Mouse (Mus musculus): ENCODE measurements around the gene Dusp21.

Gene Dusp21

GRCm38 (mm10) chrX:18145557-18145956, at the start of gene Dusp21:
Gene Dusp21 (plus strand): TSS chrX:18145857.
- in situ Hi-C loops (cut with MboI; ENCODE audit: low sequenced_read_pairs) = no loop called here

- in situ Hi-C loops (cut with MboI; ENCODE audit: low sequenced_read_pairs) = no loop called here
Measured at GRCm38 (mm10) chrX:18160734-18161442, 15.2 kb downstream of the Dusp21 start.

- in situ Hi-C loops (cut with MboI; ENCODE audit: low sequenced_read_pairs) = no loop called here
Measured at GRCm38 (mm10) chrX:18161796-18162191, 16.1 kb downstream of the Dusp21 start.

- in situ Hi-C loops (cut with MboI; ENCODE audit: low sequenced_read_pairs) = no loop called here
Measured at GRCm38 (mm10) chrX:18162192-18162857, 16.7 kb downstream of the Dusp21 start, which contains the start of gene Kdm6a. Gene Kdm6a (plus strand): TSS chrX:18162575.

GRCm38 (mm10) chrX:18162861-18163731, 17.4 kb downstream of the Dusp21 start:
- in situ Hi-C loops (cut with MboI; ENCODE audit: low sequenced_read_pairs) = no loop called here

GRCm38 (mm10) chrX:18163917-18164624, 18.4 kb downstream of the Dusp21 start:
- in situ Hi-C loops (cut with MboI; ENCODE audit: low sequenced_read_pairs) = no loop called here

- in situ Hi-C loops (cut with MboI; ENCODE audit: low sequenced_read_pairs) = no loop called here
Measured at GRCm38 (mm10) chrX:18165121-18165520, 19.5 kb downstream of the Dusp21 start.

- in situ Hi-C loops (cut with MboI; ENCODE audit: low sequenced_read_pairs) = no loop called here
Measured at GRCm38 (mm10) chrX:18166961-18167360, 21.3 kb downstream of the Dusp21 start.

GRCm38 (mm10) chrX:18168940-18169339, 23.3 kb downstream of the Dusp21 start:
- in situ Hi-C loops (cut with MboI; ENCODE audit: low sequenced_read_pairs) = no loop called here

- in situ Hi-C loops (cut with MboI; ENCODE audit: low sequenced_read_pairs) = no loop called here
Measured at GRCm38 (mm10) chrX:18174831-18175230, 29.2 kb downstream of the Dusp21 start.

- in situ Hi-C loops (cut with MboI; ENCODE audit: low sequenced_read_pairs) = no loop called here
Measured at GRCm38 (mm10) chrX:18177803-18178202, 32.1 kb downstream of the Dusp21 start.

GRCm38 (mm10) chrX:18179492-18179891, 33.8 kb downstream of the Dusp21 start:
- in situ Hi-C loops (cut with MboI; ENCODE audit: low sequenced_read_pairs) = no loop called here

GRCm38 (mm10) chrX:18187203-18187602, 41.5 kb downstream of the Dusp21 start:
- in situ Hi-C loops (cut with MboI; ENCODE audit: low sequenced_read_pairs) = no loop called here

- in situ Hi-C loops (cut with MboI; ENCODE audit: low sequenced_read_pairs) = no loop called here
Measured at GRCm38 (mm10) chrX:18188293-18188692, 42.6 kb downstream of the Dusp21 start.

Measured in CH12F3 (cell line).